Mouse (Mus musculus): ENCODE measurements around the gene Mecom. TPM values are rescaled to one million over a fixed set of nuclear protein-coding genes. Genes with fewer than 3 reads are reported as not detected.

Mecom gene
- polyA plus RNA-seq, 1 experiment: 3.2 TPM

DNA sequence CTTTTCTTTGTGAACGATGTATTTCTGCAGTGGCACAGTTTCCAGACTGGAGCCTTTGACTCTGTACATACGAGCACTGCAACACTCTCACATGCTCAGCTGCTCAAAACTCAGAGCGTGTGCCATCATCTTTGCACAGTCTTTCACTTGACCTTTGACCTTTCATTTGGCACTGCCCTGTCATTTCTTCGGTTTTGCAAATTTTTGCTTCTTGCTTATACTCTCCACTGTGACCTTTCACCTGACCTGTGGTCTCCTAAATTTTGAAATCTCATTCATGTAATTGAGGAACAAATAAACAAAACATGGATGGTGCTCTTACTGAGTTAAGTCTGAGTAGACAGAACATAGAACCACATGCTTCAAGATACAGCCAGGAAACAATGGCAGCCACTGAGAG, 446.7 kb downstream of the Mecom start:
- Histone ChIP-seq H3K4me1 (ENCODE audit: control insufficient read depth, insufficient read depth, low read length) (no peaks in the 10 kb centered on the region), H3K4me3 (ENCODE audit: insufficient read depth, low read length) (no peak overlapping the region), H3K27ac (ENCODE audit: insufficient read depth, low read length) (no peak overlapping the region)
- TF ChIP-seq POLR2A (IDR thresholded peaks at IDR 0.05; ENCODE audit: extremely low read depth, insufficient read depth, low read length) (no peak), CTCF (IDR thresholded peaks at IDR 0.05; ENCODE audit: extremely low read depth, insufficient read depth, low read length) (no peak)

DNA sequence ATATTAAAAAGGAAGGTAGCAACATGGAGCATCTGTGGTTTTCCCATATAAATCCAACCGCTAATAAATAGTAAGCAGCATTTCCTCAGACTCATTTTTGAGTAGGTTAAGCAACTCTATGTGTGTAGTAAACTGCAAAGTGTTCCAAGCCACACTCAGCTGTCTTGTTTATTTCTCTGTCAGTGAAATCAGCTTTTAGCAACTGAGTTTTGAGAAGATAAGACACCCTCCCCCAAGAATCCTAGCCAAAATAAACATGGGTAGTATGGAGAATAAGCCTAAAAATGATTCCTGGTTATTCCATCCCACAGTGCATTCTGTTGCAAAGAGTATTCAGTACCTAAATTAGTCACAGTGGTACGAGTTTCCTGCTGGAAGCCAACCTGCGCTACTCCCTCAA, 450.1 kb downstream of the Mecom start:
- TF ChIP-seq POLR2A (IDR thresholded peaks at IDR 0.05; ENCODE audit: extremely low read depth, insufficient read depth, low read length): no peak
- no peak for TF ChIP-seq CTCF (IDR thresholded peaks at IDR 0.05; ENCODE audit: extremely low read depth, insufficient read depth, low read length)
- no peaks in the 10 kb centered on the region for H3K4me1 ChIP-seq (ENCODE audit: control insufficient read depth, insufficient read depth, low read length)
- no peak overlapping the region for H3K27ac ChIP-seq (ENCODE audit: insufficient read depth, low read length)
- H3K4me3 ChIP-seq (ENCODE audit: insufficient read depth, low read length): no peak overlapping the region

DNA sequence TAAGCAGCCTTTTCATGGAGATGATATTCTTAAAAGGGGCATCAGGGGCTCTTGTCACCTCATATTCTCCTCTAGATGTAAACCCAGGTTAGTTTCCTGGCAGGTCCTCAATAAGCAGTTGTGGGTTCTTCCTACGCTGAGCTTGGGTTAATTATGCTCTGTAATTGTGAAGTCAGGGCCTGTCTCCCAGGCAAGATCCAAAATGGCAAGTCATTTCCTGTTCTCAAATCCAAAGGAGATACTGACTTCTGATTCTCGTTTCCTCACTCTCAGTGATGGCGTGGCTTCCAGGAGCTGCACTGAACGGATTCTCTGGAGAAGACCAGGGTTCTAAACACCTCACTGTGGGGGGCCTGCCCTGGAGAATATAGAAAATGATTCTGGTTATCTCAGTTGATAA, 450.7 kb downstream of the Mecom start:
- TF ChIP-seq POLR2A (IDR thresholded peaks at IDR 0.05; ENCODE audit: extremely low read depth, insufficient read depth, low read length): no peak
- TF ChIP-seq CTCF (IDR thresholded peaks at IDR 0.05; ENCODE audit: extremely low read depth, insufficient read depth, low read length): no peak

DNA sequence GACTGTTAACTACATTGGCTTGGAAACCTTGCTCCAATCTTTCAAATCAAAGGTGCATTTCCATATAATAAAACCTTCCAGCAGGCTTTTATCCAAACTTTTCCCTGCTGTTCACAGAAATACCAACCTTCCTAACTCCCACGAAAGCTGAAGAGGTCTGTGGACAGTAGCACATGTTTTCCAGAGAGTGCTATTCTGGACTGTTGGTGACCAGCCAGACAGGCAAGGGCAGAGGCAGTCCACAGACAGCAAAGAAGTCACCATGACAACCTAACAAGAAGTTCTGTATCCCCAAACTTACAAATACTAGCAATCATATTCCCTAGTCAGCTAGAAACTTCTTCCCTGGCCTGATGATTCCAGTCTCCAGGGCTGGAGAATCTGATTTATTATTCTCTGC, 454.8 kb downstream of the Mecom start:
- H3K4me3 ChIP-seq (ENCODE audit: insufficient read depth, low read length): no peak overlapping the region
- no peak for TF ChIP-seq CTCF (IDR thresholded peaks at IDR 0.05; ENCODE audit: extremely low read depth, insufficient read depth, low read length)
- no peak for TF ChIP-seq POLR2A (IDR thresholded peaks at IDR 0.05; ENCODE audit: extremely low read depth, insufficient read depth, low read length)

More for the DNA sequence above, 450.7 kb downstream of the Mecom start:
- H3K27ac ChIP-seq (ENCODE audit: insufficient read depth, low read length): no peak overlapping the region
- no peak overlapping the region for H3K4me3 ChIP-seq (ENCODE audit: insufficient read depth, low read length)
- no peaks in the 10 kb centered on the region for H3K4me1 ChIP-seq (ENCODE audit: control insufficient read depth, insufficient read depth, low read length)

DNA sequence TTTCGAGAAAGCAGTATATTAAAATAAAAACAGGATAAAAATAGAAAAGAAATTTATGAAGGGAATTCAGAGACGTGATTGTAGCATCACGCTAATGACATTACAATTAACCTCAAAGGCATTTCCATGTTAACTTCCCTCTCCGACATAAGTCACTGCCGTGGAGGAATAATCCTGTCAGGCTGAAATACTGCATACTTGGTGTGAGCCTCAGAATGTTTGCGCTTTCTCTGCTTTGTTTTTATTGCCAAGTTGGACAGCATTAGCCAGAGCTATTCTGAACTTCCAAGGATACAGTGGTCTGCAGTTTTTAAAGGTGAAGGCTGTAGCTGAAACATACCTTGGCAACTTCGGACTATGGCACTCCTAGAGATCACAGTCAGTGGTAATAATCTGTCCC, 455.3 kb downstream of the Mecom start:
- H3K4me3 ChIP-seq (ENCODE audit: insufficient read depth, low read length): no peak overlapping the region
- no peak overlapping the region for H3K27ac ChIP-seq (ENCODE audit: insufficient read depth, low read length)
- no peaks in the 10 kb centered on the region for H3K4me1 ChIP-seq (ENCODE audit: control insufficient read depth, insufficient read depth, low read length)
- TF ChIP-seq CTCF (IDR thresholded peaks at IDR 0.05; ENCODE audit: extremely low read depth, insufficient read depth, low read length): no peak
- no peak for TF ChIP-seq POLR2A (IDR thresholded peaks at IDR 0.05; ENCODE audit: extremely low read depth, insufficient read depth, low read length)

More for the DNA sequence above, 454.8 kb downstream of the Mecom start:
- Histone ChIP-seq H3K27ac (ENCODE audit: insufficient read depth, low read length) (no peak overlapping the region), H3K4me1 (ENCODE audit: control insufficient read depth, insufficient read depth, low read length) (no peaks in the 10 kb centered on the region)

DNA sequence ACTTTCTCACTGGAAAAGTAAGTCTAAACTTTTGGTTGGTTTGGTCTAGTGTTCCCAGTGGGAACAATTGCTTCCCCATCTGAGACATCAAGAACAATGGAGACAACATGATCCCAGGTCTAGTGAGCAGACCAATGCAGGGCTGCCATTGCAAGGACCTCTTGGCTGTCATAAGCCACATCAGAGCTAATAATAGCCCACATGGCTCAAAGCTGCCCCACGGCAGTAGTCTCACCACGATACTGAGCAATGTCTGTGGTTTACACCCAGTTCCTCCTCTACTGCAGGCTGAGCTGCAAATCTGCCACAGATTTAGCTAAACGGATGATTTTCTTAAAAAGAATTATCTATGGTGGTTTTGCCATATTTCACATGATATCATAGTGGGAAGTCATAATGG, 455.9 kb downstream of the Mecom start:
- Histone ChIP-seq H3K27ac (ENCODE audit: insufficient read depth, low read length) (no peak overlapping the region), H3K4me3 (ENCODE audit: insufficient read depth, low read length) (no peak overlapping the region), H3K4me1 (ENCODE audit: control insufficient read depth, insufficient read depth, low read length) (no peaks in the 10 kb centered on the region)
- TF ChIP-seq CTCF (IDR thresholded peaks at IDR 0.05; ENCODE audit: extremely low read depth, insufficient read depth, low read length) (no peak), POLR2A (IDR thresholded peaks at IDR 0.05; ENCODE audit: extremely low read depth, insufficient read depth, low read length) (no peak)

DNA sequence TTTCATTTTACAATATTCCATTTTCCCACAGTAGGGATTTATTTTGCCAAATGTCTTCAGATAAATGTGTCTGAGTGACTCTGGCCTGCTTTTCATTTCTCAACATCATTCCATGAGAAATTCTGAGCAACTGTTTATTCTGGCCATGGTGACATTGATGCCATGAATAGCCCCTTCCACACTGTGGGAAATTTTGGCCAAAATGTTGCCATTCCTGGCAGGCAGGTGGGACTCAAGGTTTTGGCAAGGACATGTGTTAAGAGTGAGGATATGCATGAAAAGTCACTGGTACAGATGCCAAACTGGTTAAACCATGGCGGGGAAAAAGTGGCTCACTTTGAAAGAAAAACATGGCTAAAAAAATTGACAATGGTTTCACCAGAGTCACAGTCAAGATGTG, 456.4 kb downstream of the Mecom start:
- Histone ChIP-seq H3K4me1 (ENCODE audit: control insufficient read depth, insufficient read depth, low read length) (no peaks in the 10 kb centered on the region), H3K27ac (ENCODE audit: insufficient read depth, low read length) (no peak overlapping the region), H3K4me3 (ENCODE audit: insufficient read depth, low read length) (no peak overlapping the region)
- no peak for TF ChIP-seq CTCF (IDR thresholded peaks at IDR 0.05; ENCODE audit: extremely low read depth, insufficient read depth, low read length)
- TF ChIP-seq POLR2A (IDR thresholded peaks at IDR 0.05; ENCODE audit: extremely low read depth, insufficient read depth, low read length): no peak

DNA sequence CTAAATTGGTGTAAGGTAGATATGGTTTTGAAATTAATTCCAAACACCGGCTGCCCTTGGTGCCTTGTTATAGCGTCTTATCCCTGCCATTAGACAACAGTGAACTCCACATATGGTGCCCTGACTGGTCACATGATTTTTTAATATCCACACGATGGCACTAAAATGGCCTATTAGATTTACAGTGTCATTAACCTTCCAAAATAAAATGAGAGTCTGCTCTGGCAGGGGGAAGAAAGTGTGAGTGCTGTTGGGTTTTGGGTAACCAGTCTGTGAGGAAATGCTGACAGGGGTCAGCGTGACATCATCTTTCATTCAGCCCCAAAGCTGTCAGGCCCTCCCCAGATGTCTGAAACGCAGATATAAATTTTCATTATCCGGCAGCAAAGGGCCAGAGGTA, 461.7 kb downstream of the Mecom start:
- Histone ChIP-seq H3K27ac (ENCODE audit: insufficient read depth, low read length) (no peak overlapping the region), H3K4me1 (ENCODE audit: control insufficient read depth, insufficient read depth, low read length) (no peaks in the 10 kb centered on the region), H3K4me3 (ENCODE audit: insufficient read depth, low read length) (no peak overlapping the region)
- TF ChIP-seq CTCF (IDR thresholded peaks at IDR 0.05; ENCODE audit: extremely low read depth, insufficient read depth, low read length): no peak
- TF ChIP-seq POLR2A (IDR thresholded peaks at IDR 0.05; ENCODE audit: extremely low read depth, insufficient read depth, low read length): no peak

DNA sequence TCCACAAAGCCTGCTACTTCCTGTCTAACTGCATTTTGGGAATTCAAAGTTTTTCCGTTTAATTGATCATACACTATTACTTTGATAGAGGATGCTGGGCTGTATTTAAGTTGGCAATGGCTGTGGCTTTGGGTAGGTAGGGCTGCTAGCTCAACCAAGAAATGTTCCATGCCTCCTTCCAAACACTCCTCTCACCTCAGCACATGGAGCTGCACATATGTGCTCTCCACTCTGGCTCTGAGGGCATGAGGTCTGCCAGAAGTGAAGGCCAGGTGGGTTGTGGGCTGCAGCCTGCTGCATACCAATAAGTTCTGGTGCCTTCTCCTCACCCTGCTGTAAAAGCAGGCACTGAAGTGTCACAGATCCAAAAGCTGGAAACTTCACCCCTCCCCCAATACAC, 464.0 kb downstream of the Mecom start:
- Histone ChIP-seq H3K27ac (ENCODE audit: insufficient read depth, low read length) (no peak overlapping the region), H3K4me1 (ENCODE audit: control insufficient read depth, insufficient read depth, low read length) (no peaks in the 10 kb centered on the region), H3K4me3 (ENCODE audit: insufficient read depth, low read length) (no peak overlapping the region)
- no peak for TF ChIP-seq POLR2A (IDR thresholded peaks at IDR 0.05; ENCODE audit: extremely low read depth, insufficient read depth, low read length)
- TF ChIP-seq CTCF (IDR thresholded peaks at IDR 0.05; ENCODE audit: extremely low read depth, insufficient read depth, low read length): no peak

DNA sequence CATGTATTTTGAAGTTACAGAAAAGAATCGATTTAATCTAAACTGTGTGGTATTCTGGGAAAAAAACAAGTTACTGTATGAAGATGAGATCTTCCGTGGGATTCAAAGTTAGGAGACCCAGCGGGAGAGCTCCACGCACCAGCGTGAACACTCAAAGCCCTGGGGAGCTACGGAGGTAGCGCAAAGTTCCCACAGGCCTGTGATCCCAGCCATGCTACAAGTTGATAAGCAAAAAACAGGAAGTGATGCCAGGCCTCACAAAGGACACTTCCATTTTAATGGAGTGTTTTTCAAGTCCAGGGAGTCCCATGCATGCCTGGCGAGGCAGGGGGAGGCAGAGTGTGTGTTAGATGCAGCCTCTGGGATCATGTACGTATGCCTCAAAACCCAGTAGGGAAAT, 464.5 kb downstream of the Mecom start:
- H3K4me1 ChIP-seq (ENCODE audit: control insufficient read depth, insufficient read depth, low read length): no peaks in the 10 kb centered on the region
- TF ChIP-seq CTCF (IDR thresholded peaks at IDR 0.05; ENCODE audit: extremely low read depth, insufficient read depth, low read length) (no peak), POLR2A (IDR thresholded peaks at IDR 0.05; ENCODE audit: extremely low read depth, insufficient read depth, low read length) (no peak)
- H3K4me3 ChIP-seq (ENCODE audit: insufficient read depth, low read length): no peak overlapping the region
- no peak overlapping the region for H3K27ac ChIP-seq (ENCODE audit: insufficient read depth, low read length)

DNA sequence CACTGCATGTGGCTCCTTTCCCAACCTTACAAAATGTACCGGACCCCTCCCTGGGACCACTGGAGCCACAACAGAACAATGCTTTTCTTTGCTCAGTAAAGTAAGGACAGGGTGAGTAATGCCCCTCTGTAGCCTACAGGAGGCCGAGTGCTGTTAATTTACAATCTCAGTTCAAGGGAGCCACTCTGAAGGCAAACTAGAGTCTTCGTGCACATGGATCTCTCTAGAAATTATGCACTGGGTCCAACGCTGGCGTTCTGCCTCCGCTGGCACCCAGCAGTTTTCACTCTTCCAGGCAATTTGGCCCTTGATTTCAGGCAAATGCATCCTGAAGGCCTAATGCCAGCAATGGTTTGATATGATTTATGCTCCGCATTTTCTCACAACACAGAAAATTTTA, 467.0 kb downstream of the Mecom start:
- Histone ChIP-seq H3K4me1 (ENCODE audit: control insufficient read depth, insufficient read depth, low read length) (no peaks in the 10 kb centered on the region), H3K4me3 (ENCODE audit: insufficient read depth, low read length) (no peak overlapping the region), H3K27ac (ENCODE audit: insufficient read depth, low read length) (no peak overlapping the region)
- TF ChIP-seq POLR2A (IDR thresholded peaks at IDR 0.05; ENCODE audit: extremely low read depth, insufficient read depth, low read length) (no peak), CTCF (IDR thresholded peaks at IDR 0.05; ENCODE audit: extremely low read depth, insufficient read depth, low read length) (no peak)

Data from cortical plate, adult 2 months (tissue).